Mouse (Mus musculus) liver, embryonic 11.5 days (tissue): ENCODE data around the gene Sbno2. TPM values are rescaled to one million over a fixed set of nuclear protein-coding genes. Genes with fewer than 3 reads are reported as not detected.

Source experiments
- ATAC-seq: fragments of 200-750 bp; cut with Nextera tagmentation; replicated peaks from 2 replicates; pipeline ENCODE4 v1.8.0; 2017; ENCODE audit warnings: moderate number of reproducible peaks, mild to moderate bottlenecking, moderate TSS enrichment, moderate library complexity; ENCODE audit not compliant: low FRiP score
- DNase-seq: peaks from one replicate; pipeline ENCODE4 v3.0.0-alpha.2; 2017; ENCODE audit warnings: low spot score
- H3K27ac ChIP-seq: fragments of 300-500 bp; sonication (generic); 2 replicates; pipeline ENCODE4 v1.5.1; 2014; ENCODE audit warnings: mild to moderate bottlenecking, low read depth, low read length, control low read depth
- H3K27me3 ChIP-seq: fragments of 300-500 bp; sonication (generic); replicated peaks from 2 replicates; pipeline ENCODE4 v1.6.1; 2014; ENCODE audit warnings: low read length, mixed read lengths; ENCODE audit not compliant: control insufficient read depth, insufficient read depth
- H3K36me3 ChIP-seq: fragments of 300-500 bp; sonication (generic); 2 replicates; pipeline ENCODE4 v1.6.1; 2014; ENCODE audit warnings: mild to moderate bottlenecking, low read length, moderate library complexity, mixed read lengths; ENCODE audit not compliant: control insufficient read depth, insufficient read depth
- H3K4me1 ChIP-seq: fragments of 300-500 bp; sonication (generic); replicated peaks from 2 replicates; pipeline ENCODE4 v1.6.1; 2014; ENCODE audit warnings: low read length, mixed read lengths; ENCODE audit not compliant: control insufficient read depth, insufficient read depth
- H3K4me2 ChIP-seq: fragments of 300-500 bp; sonication (generic); 2 replicates; pipeline ENCODE4 v1.6.1; 2014; ENCODE audit warnings: mild to moderate bottlenecking, control low read depth, moderate library complexity
- H3K4me3 ChIP-seq: fragments of 300-500 bp; sonication (generic); 2 replicates; pipeline ENCODE4 v1.5.1; 2014; ENCODE audit warnings: low read depth, low read length, control low read depth
- H3K9ac ChIP-seq: fragments of 300-500 bp; sonication (generic); 2 replicates; pipeline ENCODE4 v1.6.1; 2014; ENCODE audit warnings: low read depth, low read length, control low read depth
- H3K9me3 ChIP-seq: fragments of 300-500 bp; sonication (generic); 2 replicates; pipeline ENCODE4 v1.6.1; 2016; ENCODE audit warnings: low read length, inconsistent platforms, mixed read lengths; ENCODE audit not compliant: control insufficient read depth
- WGBS: fragments of 180-500 bp; shearing (Covaris S2); extraction: QIAGEN DNeasy Blood & Tissue Kit; methylation state at CpG from one replicate; pipeline ENCODE4 v1.1.7; 2014; 5-methylcytosine and 5-hydroxymethylcytosine counted together
- polyA plus RNA-seq: library from polyadenylated mRNA; unstranded; fragments of >200 nt; fragmentation: Nextera tagmentation; extraction: Ambion mirVana; gene quantifications from 2 replicates; pipeline ENCODE4 v1.2.1, GENCODE M21; 2014

Sbno2 gene
- polyA plus RNA-seq, 1 experiment from 2014 or later = 19.2 TPM

DNA sequence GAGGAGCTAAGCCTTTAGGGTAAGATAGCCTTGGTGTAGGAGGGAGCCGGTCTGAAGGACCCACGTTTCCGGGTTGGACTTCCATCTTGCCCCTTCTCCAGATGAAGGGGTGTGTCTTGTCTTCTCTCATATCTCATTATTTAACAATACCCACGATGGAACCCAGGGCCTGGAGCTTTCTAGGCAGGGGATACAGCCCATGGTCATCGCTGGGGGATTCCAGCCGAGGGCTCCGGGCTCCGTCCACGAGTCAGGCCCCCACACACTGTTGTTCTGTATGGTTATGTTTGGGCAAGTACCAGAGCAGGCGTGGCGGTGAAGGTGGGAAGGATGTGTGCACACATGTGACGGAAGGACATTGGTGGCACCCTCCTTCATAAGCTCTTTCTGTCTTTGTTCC is 38.8 kb upstream of the Sbno2 start:
- no peaks in the 10 kb centered on the region for H3K9me3 ChIP-seq
- no peak overlapping the region for H3K4me2 ChIP-seq
- no peak overlapping the region for H3K4me3 ChIP-seq
- no peak overlapping the region for H3K27ac ChIP-seq
- 0 out of 2 replicates have a peak, but pooled peaks cover 3% of the 10 kb centered on the region for H3K27me3 ChIP-seq
- H3K36me3 ChIP-seq = peaks cover 29% of the 10 kb centered on the region
- WGBS = 91% methylated on average over 12 of the region's 12 CpGs
- H3K4me1 ChIP-seq = peaks cover 54% of the 10 kb centered on the region
- ATAC-seq (no peak), DNase-seq (no peak)
- no peak overlapping the region for H3K9ac ChIP-seq

DNA sequence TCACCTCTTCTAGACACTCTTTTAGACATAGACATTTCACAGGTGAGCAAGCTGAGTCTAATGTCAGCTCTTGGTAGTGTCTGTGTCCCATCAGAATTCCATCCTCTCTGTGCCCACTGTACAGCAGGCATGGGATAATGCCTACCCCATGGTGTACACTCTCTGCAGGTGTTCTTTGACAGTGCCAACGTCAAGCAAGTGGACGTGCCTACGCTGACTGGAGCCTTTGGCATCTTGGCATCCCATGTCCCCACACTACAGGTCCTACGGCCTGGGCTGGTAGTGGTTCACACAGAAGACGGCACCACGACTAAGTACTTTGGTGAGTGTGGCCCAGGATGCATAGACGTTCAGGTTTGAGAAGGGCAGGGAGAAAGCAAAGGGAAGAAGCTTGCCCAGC is 38.3 kb upstream of the Sbno2 start:
- ATAC-seq = no peak
- Histone ChIP-seq H3K4me3 (peak overlapping the region; percentile 80), H3K36me3 (peaks cover 29% of the 10 kb centered on the region), H3K27ac (no peak overlapping the region), H3K4me2 (peak overlapping the region; percentile 75), H3K27me3 (peaks cover 4% of the 10 kb centered on the region; the same call in 1 of the 2 replicates), H3K4me1 (peaks cover 55% of the 10 kb centered on the region), H3K9ac (no peak overlapping the region), H3K9me3 (no peaks in the 10 kb centered on the region)
- DNase-seq = no peak
- 95% methylated on average over 7 of the region's 7 CpGs for WGBS

GRCm38 (mm10) chr10:80142530-80142925 is 37.2 kb upstream of the Sbno2 start:
- Histone ChIP-seq H3K27me3 (peaks cover 13% of the 10 kb centered on the region), H3K9ac (peak overlapping the region; percentile 90), H3K4me2 (peak overlapping the region; percentile 75), H3K27ac (peak overlapping the region; percentile 88), H3K4me1 (peaks cover 61% of the 10 kb centered on the region), H3K36me3 (peaks cover 29% of the 10 kb centered on the region), H3K4me3 (peak overlapping the region; percentile 80), H3K9me3 (no peaks in the 10 kb centered on the region)
- 1% methylated on average over 15 of the region's 15 CpGs for WGBS
- DNase-seq = no peak
- peak; percentile 7; the same call in 1 of the 2 replicates for ATAC-seq

- peaks cover 29% of the 10 kb centered on the region for H3K36me3 ChIP-seq
- peak overlapping the region; percentile 90 for H3K9ac ChIP-seq
- WGBS = 1% methylated on average over 43 of the region's 43 CpGs
- H3K4me1 ChIP-seq = peaks cover 61% of the 10 kb centered on the region
- ATAC-seq (peak; percentile 83), DNase-seq (peak; percentile 89)
- no peaks in the 10 kb centered on the region for H3K9me3 ChIP-seq
- peak overlapping the region; percentile 88 for H3K27ac ChIP-seq
- peaks cover 19% of the 10 kb centered on the region for H3K27me3 ChIP-seq
- peak overlapping the region; percentile 80 for H3K4me3 ChIP-seq
- H3K4me2 ChIP-seq = peak overlapping the region; percentile 75
These were observed 36.6 kb upstream of the Sbno2 start for GRCm38 (mm10) chr10:80141786-80142529.

GRCm38 (mm10) chr10:80141243-80141642 is 35.9 kb upstream of the Sbno2 start:
- Histone ChIP-seq H3K36me3 (peaks cover 27% of the 10 kb centered on the region), H3K4me1 (peaks cover 60% of the 10 kb centered on the region), H3K9me3 (no peaks in the 10 kb centered on the region), H3K9ac (peak overlapping the region; percentile 63), H3K4me2 (peak overlapping the region; percentile 75), H3K27ac (peak overlapping the region; percentile 88), H3K27me3 (peaks cover 26% of the 10 kb centered on the region), H3K4me3 (peak overlapping the region; percentile 80)
- ATAC-seq = peak; percentile 80
- 0% methylated on average over 29 of the region's 29 CpGs for WGBS
- DNase-seq = peak; percentile 96

- Histone ChIP-seq H3K27me3 (peaks cover 31% of the 10 kb centered on the region), H3K4me2 (peak within 1 kb of the TSS; percentile 100), H3K4me3 (peak within 1 kb of the TSS; percentile 80), H3K9me3 (no peaks in the 10 kb centered on the region), H3K9ac (peak within 1 kb of the TSS; percentile 63), H3K36me3 (peaks cover 22% of the 10 kb centered on the region), H3K27ac (peak within 1 kb of the TSS; percentile 88), H3K4me1 (peaks cover 54% of the 10 kb centered on the region)
- WGBS = 69% methylated on average over 10 of the region's 10 CpGs
- ATAC-seq (no peak), DNase-seq (no peak)
These were observed 35.3 kb upstream of the Sbno2 start, which contains the start of gene Cbarp for GRCm38 (mm10) chr10:80140666-80141035. Gene Cbarp, minus strand, starts transcription at chr10:80140835.

GRCm38 (mm10) chr10:80139975-80140665 is 34.7 kb upstream of the Sbno2 start:
- Histone ChIP-seq H3K4me2 (peak overlapping the region; percentile 100), H3K4me1 (peaks cover 49% of the 10 kb centered on the region), H3K9ac (no peak overlapping the region), H3K27me3 (peaks cover 34% of the 10 kb centered on the region), H3K9me3 (no peaks in the 10 kb centered on the region), H3K4me3 (peak overlapping the region; percentile 80), H3K36me3 (peaks cover 17% of the 10 kb centered on the region), H3K27ac (peak overlapping the region; percentile 88; the same call in 1 of the 2 replicates)
- DNase-seq = no peak
- WGBS = 74% methylated on average over 11 of the region's 11 CpGs
- ATAC-seq = no peak

DNA sequence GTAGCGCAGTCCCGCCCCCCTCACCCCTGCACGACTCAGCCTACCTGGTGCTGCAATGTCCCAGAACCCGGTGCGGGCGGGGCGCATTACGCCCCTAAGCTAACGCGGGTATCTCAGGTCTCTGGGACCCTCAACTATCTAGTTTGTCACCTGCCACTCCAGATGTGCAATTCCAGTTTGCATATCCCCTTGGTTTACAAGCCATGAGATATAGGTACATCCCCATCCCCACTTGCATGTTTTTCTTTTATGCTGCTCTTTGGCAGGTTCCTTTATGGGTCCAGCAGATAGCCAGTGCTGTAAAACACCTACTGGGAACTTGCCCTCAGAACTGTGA is 34.0 kb upstream of the Sbno2 start:
- H3K4me2 ChIP-seq = peak overlapping the region; percentile 100
- no peak for DNase-seq
- H3K9ac ChIP-seq = peak overlapping the region; percentile 70
- H3K4me1 ChIP-seq = peaks cover 48% of the 10 kb centered on the region
- under 1% methylated on average over 10 of the region's 10 CpGs for WGBS
- peaks cover 34% of the 10 kb centered on the region for H3K27me3 ChIP-seq
- peak overlapping the region; percentile 76 for H3K4me3 ChIP-seq
- peaks cover 10% of the 10 kb centered on the region for H3K36me3 ChIP-seq
- no peaks in the 10 kb centered on the region for H3K9me3 ChIP-seq
- peak overlapping the region; percentile 62 for H3K27ac ChIP-seq
- ATAC-seq = 0 out of 2 replicates have a peak, but pooled peaks have one; percentile 0
